In the genomic region with DNA sequence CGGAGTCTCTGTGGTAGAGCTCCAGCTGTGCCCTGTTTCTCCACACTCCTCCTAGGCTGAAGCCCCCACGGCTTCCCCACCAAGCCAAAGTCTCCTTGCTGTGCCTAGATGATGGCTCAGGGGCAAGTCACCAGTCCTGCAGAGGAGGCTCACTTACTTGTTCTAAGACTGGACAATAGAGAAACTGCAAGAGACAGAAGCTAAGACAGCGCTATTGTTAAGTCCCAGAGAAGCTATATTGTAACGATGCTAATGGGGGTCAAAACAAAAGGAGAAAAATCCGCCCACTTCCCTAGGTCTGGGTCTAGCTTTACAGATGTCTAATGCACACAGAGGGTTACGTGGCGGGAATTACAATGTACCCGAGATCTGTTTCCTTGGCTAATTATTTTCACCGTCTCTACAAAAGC, we compare ENCODE assay signal across 17 mouse cellular contexts. TPM values are rescaled to one million over a fixed set of nuclear protein-coding genes. Genes with fewer than 3 reads are reported as not detected.
DNase-seq lines count a peak whose midpoint lies in the region; ATAC-seq and TF ChIP-seq lines count a peak whose summit lies in the region.
"Had no signal": no experiment of that assay in that cellular context is flagged by ENCODE, and none has a peak within 500 bp of the region (broad histone marks: within the 10 kb centered on the region; RNA-seq: fewer than 3 reads in every experiment).

No protein-coding gene starts in this region.

- peak overlapping the region; percentile 61 for H3K27ac ChIP-seq in embryonic facial prominence, embryonic 10.5 days (replicated peaks)
- peak overlapping the region; percentile 73 for H3K27ac ChIP-seq in hindbrain, embryonic 12.5 days
- H3K27ac ChIP-seq in midbrain, embryonic 14.5 days (replicated peaks; ENCODE audit: low read depth, low read length), result peak overlapping the region; percentile 80
- H3K27ac ChIP-seq: embryonic facial prominence, embryonic 13.5 days; heart, adult 2 months; layer of hippocampus, adult 2 months; liver, embryonic 13.5 days had no signal

- ATAC-seq in hindbrain, embryonic 12.5 days (ENCODE audit: low FRiP score), result peak; percentile 76
- ATAC-seq in midbrain, embryonic 14.5 days (ENCODE audit: low FRiP score, low TSS enrichment), result no peak; the same call in 1 of the 2 replicates

- no peak for DNase-seq in embryonic facial prominence, embryonic 10.5 days (ENCODE audit: low spot score)
- DNase-seq in midbrain, embryonic 14.5 days, result peak; percentile 85
- DNase-seq in gastrocnemius, postnatal 10 days, result no peak
- no peak for DNase-seq in layer of hippocampus, adult 11-12 months (ENCODE audit: low spot score)
- DNase-seq in cerebellum, adult 9-10 months, result no peak
- DNase-seq in gastrocnemius, postnatal 25 days, result no peak
- DNase-seq: B cell, adult 2 months; heart, adult 2 months; kidney, adult 2 months; liver, embryonic 13.5 days; spleen, adult 18-20 months; thymus, adult 18-20 months had no signal

- H3K9ac ChIP-seq in hindbrain, embryonic 12.5 days, result no peak overlapping the region
- no peak overlapping the region for H3K9ac ChIP-seq in midbrain, embryonic 14.5 days (replicated peaks; ENCODE audit: low read length)
- H3K9ac ChIP-seq: embryonic facial prominence, embryonic 13.5 days; liver, embryonic 13.5 days had no signal

- 24% methylated on average over 9 of the region's 9 CpGs for WGBS in embryonic facial prominence, embryonic 10.5 days
- 10% methylated on average over 9 of the region's 9 CpGs for WGBS in hindbrain, embryonic 12.5 days
- 2% methylated on average over 9 of the region's 9 CpGs for WGBS in midbrain, embryonic 14.5 days

- H3K4me1 ChIP-seq in E14TG2a.4 (replicated peaks; ENCODE audit: low read depth, low read length), result peaks cover 84% of the 10 kb centered on the region
- H3K4me1 ChIP-seq in embryonic facial prominence, embryonic 10.5 days, result peaks cover 29% of the 10 kb centered on the region
- peaks cover 28% of the 10 kb centered on the region for H3K4me1 ChIP-seq in hindbrain, embryonic 12.5 days
- peaks cover 21% of the 10 kb centered on the region for H3K4me1 ChIP-seq in midbrain, embryonic 14.5 days (ENCODE audit: control insufficient read depth, insufficient read depth, low read length)
- H3K4me1 ChIP-seq: embryonic facial prominence, embryonic 13.5 days; liver, embryonic 13.5 days had no signal

- H3K4me3 ChIP-seq in E14TG2a.4 (replicated peaks; ENCODE audit: low read length), result peak overlapping the region; percentile 57
- no peak overlapping the region for H3K4me3 ChIP-seq in embryonic facial prominence, embryonic 10.5 days
- no peak overlapping the region for H3K4me3 ChIP-seq in hindbrain, embryonic 12.5 days
- H3K4me3 ChIP-seq in midbrain, embryonic 14.5 days (replicated peaks; ENCODE audit: low read depth, low read length), result no peak overlapping the region
- H3K4me3 ChIP-seq: embryonic facial prominence, embryonic 13.5 days; heart, adult 2 months; layer of hippocampus, adult 2 months; liver, embryonic 13.5 days had no signal

- no peaks in the 10 kb centered on the region for H3K27me3 ChIP-seq in E14TG2a.4 (ENCODE audit: insufficient read depth, low read length)
- H3K27me3 ChIP-seq in embryonic facial prominence, embryonic 10.5 days (replicated peaks; ENCODE audit: low read depth, poor library complexity, severe bottlenecking), result peaks cover 4% of the 10 kb centered on the region; the same call in 1 of the 2 replicates
- H3K27me3 ChIP-seq in hindbrain, embryonic 12.5 days, result no peaks in the 10 kb centered on the region; the same call in 1 of the 2 replicates
- no peaks in the 10 kb centered on the region for H3K27me3 ChIP-seq in midbrain, embryonic 14.5 days (ENCODE audit: control insufficient read depth, insufficient read depth, low read length)
- H3K27me3 ChIP-seq: liver, embryonic 13.5 days had no signal

- H3K36me3 ChIP-seq in E14TG2a.4 (ENCODE audit: insufficient read depth, low read length), result no peaks in the 10 kb centered on the region; the same call in 1 of the 2 replicates
- no peaks in the 10 kb centered on the region for H3K36me3 ChIP-seq in embryonic facial prominence, embryonic 10.5 days (replicated peaks)
- no peaks in the 10 kb centered on the region for H3K36me3 ChIP-seq in hindbrain, embryonic 12.5 days
- H3K36me3 ChIP-seq in midbrain, embryonic 14.5 days (ENCODE audit: control insufficient read depth, insufficient read depth, low read length), result no peaks in the 10 kb centered on the region
- H3K36me3 ChIP-seq: embryonic facial prominence, embryonic 13.5 days; liver, embryonic 13.5 days had no signal

- TF ChIP-seq CTCF in E14TG2a.4 (conservative IDR thresholded peaks at IDR 0.05; ENCODE audit: low read length), result no peak

- H3K4me2 ChIP-seq in hindbrain, embryonic 12.5 days (replicated peaks), result peak overlapping the region; percentile 22
- peak overlapping the region; percentile 2; the same call in 1 of the 2 replicates for H3K4me2 ChIP-seq in midbrain, embryonic 14.5 days (ENCODE audit: low read length)
- H3K4me2 ChIP-seq: embryonic facial prominence, embryonic 13.5 days; liver, embryonic 13.5 days had no signal

- H3K9me3 ChIP-seq in E14TG2a.4 (ENCODE audit: low read length), result no peaks in the 10 kb centered on the region
- no peaks in the 10 kb centered on the region for H3K9me3 ChIP-seq in embryonic facial prominence, embryonic 10.5 days
- no peaks in the 10 kb centered on the region for H3K9me3 ChIP-seq in hindbrain, embryonic 12.5 days (replicated peaks)
- no peaks in the 10 kb centered on the region for H3K9me3 ChIP-seq in midbrain, embryonic 14.5 days (ENCODE audit: control insufficient read depth, low read length)
- H3K9me3 ChIP-seq: embryonic facial prominence, embryonic 13.5 days; liver, embryonic 13.5 days had no signal

RNA-seq across cellular contexts. Expression of gene Adgrd1, which starts 59.4 kb away (rescaled TPM):
- polyA plus RNA-seq in embryonic facial prominence, embryonic 10.5 days (2016; fragmentation: Nextera tagmentation; extraction: Ambion mirVana), result not detected in 2 replicates
- polyA plus RNA-seq in hindbrain, embryonic 12.5 days (2016; fragmentation: Nextera tagmentation; extraction: Ambion mirVana), result 0.09 TPM in 2 replicates
- 0.07 and 0.19 TPM in 2 replicates for polyA plus RNA-seq in midbrain, embryonic 14.5 days (2014; fragmentation: Nextera tagmentation; extraction: Ambion mirVana)
- 10 to 100 TPM in 1 of 2 experiments, 1 to 10 TPM in 1; 5.8 to 10.3 TPM for total RNA-seq in gastrocnemius, postnatal 10 days (2021)
- total RNA-seq in gastrocnemius, postnatal 25 days (2021), result 1 to 10 TPM; 4.9 to 6.6 TPM
- total RNA-seq: megakaryocyte, adult 5-6 weeks had no signal
